Mouse (Mus musculus): Measurements from ENCODE around the gene Alg5.

The Alg5 gene

DNA sequence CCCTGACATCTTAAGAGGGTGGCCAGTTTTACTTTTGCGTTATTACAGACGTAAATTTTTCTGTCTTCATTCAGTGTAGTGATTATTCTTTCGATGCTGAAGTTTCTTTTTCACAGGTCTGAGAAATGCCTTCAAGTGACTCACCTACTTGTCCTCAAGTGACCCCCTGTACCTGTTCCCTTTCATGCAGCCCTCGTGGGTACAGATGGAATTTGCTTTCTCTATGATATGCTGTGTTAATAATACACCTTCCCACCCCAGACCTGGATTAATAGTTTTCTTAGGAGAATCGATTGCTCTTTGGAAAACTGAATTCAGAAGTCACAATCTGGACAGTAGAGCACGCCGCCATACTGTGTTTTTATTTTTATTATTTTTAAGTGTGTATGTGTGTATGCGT is 2.0 kb downstream of the Alg5 start:
- no peak for DNase-seq (ENCODE audit: low read depth, low spot score)

DNA sequence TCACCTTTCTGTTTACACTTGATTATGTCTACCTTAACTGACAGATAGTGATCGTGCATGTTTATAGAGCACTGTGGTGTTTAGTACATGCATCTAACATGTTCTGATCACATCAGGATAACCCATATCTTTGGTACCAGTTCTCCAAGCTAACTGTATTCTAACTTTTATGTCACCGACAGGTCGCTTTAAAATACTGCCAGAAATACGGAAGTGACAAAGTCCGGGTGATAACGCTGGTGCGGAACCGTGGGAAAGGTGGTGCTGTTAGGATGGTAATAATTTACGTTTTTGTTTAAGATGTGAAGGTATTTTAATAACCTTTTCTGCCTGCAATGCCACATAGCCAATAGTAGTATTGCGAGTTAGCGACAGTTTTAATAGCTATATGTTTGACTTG is 6.6 kb downstream of the Alg5 start:
- no peak for DNase-seq (ENCODE audit: low read depth, low spot score)

DNA sequence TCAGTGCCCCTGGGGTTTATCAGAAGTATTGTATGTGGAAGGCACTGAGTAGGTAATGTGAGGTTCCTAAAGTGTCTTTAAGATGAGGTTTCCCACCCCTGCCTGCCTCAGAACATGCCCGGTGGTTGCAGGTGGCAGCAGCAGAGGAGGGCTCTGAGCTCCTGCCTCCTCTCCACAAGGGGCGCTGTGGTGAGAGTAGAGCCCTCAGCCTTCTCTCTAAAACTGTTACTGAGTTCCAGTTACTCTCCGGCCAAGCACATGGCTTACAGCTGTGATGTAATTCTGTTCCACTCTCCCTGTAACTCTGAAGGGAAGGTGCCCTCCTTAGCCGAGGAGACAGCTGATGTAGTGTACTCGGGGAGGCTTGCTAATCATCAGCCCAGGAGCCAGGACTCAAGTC is 10.5 kb downstream of the Alg5 start:
- peak; percentile 86 for DNase-seq (ENCODE audit: low read depth, low spot score)

DNA sequence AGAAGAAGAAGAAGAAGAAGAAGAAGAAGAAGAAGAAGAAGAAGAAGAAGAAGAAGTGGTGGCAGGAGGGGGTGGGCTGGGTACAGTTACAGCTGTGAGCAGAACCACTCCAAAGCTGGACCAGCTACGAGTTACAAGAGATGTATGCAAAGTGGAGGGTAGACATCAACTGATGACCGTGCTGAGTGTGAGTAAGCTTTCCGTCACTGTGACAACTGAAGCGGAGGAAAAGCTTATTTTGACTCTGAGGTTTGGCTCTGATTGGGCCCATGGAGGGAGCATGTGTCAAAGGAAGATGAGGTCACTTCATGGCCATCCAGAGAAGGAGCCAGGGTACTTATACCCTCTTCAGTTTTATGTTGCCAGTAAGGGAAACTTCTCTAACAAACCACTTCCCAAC is 18.1 kb downstream of the Alg5 start:
- no peak for DNase-seq (ENCODE audit: low read depth, low spot score)

DNA sequence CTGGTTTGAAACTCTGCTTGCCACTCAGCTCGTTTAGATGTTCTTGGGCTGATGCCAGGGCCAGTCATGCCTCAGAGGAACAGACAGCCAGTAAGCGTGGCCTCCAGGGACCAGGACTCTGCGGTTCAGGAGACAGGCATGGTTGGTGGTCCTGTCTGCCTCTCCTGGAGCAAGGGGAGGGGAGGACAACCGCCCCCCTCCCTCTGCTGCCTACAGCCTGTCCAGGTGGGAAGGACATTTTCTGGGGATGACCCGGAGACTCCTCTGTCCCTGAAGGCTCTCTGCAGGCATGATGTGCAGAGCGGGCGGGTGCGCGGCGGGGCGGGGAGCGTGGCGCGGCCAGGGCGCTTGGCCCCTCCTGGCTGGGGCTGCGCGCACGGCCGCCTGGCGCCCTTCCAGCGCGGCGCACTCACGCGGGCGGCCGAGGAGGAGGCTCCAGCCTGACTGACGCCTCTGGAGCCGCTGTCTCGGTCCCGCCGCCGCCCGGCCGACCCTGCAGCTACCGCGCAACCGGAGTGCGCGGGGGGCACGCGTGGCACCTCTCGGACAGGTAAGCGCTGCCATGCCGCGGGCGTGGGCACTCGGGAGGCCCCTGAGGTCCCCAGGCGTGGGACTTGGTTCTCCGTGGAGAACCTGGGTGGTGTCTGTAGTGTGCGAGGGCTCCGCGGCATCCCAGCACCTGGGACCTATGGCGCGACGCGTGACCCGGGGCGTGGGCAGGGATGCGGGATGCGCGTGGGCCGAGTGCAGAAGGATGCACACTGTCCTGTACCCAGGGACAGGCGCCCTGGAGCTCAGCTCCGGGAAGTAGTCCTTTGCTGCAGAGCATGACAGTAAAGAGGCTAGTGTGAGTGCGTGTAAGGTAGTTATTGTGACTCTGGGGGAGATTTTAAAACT is 20.1 kb downstream of the Alg5 start, which contains the start of gene Smad9:
Smad9 (plus strand) TSS at position 438 of the 897 bp plus-strand sequence.
- DNase-seq (ENCODE audit: low read depth, low spot score): peak; percentile 50

DNA sequence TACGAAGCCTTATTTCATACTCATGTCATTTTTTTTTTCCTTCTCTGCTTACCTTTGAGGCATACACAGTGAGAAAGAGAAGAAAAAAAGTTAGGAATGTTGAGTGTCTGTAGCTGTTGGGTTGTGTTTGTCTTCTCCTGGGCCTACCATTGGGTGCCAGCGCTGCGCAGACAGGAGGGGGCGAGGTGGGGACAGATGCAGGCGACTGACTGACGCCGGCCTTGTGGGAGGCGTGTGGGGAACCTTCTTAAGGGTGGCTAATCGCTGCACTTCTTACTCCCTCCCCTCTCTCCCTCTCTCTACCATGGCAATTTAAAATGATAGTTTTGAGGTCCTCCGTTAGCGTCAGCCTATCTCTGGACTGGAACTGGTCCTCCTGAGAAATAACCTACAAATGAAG is 20.7 kb downstream of the Alg5 start:
- no peak for DNase-seq (ENCODE audit: low read depth, low spot score)

DNA sequence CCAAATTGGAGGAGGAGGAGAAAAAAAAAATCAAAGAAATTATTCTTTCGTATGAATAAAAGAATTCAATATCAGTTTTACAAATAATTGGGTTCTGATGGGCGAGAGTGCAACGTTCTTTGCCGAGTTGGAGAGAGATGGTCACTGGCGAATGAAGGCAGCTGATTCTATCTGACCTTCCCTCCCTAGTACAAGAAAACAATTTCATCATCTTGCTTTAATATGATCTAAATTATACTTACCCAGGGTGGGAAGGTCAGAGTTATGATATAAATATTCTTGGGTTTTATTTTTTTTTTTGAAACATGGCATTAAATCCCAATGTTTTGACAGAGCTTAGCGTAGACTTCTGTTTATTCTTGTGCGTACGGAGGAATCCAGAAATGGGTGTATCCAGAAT is 22.1 kb downstream of the Alg5 start:
- no peak for DNase-seq (ENCODE audit: low read depth, low spot score)

DNA sequence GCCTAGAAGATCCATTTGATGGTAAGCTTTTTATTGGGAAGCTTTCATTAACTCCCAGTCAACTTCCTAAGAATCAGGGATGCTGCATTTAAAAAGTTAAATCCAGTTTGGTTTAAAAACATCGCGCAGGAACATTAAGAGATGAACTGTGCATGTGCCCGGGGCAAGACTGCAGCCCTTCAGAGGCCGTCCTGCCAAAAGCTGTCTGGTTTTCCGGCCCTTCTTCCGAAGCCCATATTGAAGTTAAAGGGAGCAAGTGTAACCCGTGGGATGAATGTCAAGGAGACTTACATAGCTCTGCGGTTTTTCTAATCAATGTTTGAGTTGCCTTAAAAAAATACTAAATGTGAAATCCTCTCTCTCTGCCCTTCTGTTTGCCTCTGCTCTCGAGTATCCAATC is 23.9 kb downstream of the Alg5 start:
- no peak for DNase-seq (ENCODE audit: low read depth, low spot score)

DNA sequence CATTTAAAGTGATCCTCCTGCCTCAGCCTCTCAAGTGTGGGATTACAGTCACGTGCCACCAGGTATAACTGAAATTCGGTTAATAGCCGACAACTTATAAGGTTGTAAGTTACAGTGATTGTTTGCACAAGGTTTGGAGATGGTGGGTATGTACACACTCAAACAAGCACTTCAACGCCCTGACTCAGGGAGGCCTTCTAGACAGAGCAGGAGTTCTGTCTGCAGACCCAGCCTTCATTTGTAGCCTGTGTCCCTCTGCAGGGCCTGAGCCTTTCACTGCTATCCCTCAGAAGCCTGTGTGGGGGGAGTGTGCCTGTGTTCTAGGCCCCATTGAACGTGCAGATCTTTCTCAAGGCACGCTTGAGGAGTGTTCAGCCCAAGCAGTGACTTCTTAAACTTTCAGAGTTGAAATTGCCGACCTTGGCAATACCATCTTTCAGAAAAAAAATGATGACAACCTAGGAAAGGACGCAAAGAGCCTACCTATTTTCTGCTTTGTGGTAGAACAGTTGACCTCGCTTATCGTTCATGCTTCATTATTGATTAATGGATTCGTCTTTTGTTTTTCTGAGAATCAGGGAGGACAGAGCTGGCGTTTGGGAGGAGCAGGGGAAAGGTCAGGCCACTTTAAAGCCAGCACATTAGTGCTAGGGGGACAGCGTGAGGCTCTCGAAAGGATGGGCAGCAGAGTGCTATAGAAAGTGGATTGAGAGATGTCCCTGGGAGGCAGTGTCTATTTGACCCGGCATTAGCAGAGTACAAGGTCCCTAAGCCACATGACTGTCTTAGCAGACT is 25.2 kb downstream of the Alg5 start:
- DNase-seq (ENCODE audit: low read depth, low spot score): no peak

DNA sequence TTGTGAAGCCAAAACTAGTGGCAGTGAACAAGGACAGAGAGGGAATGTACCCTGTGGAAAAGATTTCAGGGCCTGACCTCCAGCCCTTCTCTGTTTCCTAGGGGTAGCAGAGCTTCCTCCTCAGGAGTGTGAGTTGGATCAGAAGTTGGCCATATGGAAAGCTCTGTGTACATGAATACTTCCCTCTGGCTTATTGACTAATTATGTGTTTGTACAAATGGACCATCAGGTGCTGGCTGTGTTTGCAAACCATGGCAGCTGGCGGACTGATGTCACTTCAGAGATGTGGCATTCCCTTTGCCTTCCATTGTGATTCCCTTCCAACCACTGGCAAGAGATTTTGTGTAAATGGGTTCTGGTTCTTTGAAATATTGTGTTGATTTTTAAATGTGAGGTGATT is 25.9 kb downstream of the Alg5 start:
- DNase-seq (ENCODE audit: low read depth, low spot score): no peak

DNA sequence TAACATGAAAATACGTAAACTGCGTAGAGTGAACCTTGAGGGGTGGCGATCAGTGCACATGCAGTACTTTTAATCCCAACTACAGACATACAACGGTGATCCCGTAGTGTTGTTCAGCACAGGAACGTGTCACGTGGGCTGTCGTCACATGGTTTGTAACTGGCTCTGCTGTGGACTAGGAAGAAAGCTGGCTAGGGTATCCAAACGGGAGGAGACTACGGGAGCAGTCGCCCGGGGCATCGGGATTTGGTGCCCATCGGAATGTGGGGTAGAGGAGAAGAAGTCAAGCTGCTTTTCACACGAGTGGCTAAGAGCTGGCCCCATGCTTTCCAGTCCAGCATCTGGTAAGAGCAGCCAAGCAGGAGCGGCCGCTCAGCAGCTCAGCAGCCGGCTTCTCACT is 29.1 kb downstream of the Alg5 start:
- peak; percentile 62 for DNase-seq (ENCODE audit: low read depth, low spot score)

DNA sequence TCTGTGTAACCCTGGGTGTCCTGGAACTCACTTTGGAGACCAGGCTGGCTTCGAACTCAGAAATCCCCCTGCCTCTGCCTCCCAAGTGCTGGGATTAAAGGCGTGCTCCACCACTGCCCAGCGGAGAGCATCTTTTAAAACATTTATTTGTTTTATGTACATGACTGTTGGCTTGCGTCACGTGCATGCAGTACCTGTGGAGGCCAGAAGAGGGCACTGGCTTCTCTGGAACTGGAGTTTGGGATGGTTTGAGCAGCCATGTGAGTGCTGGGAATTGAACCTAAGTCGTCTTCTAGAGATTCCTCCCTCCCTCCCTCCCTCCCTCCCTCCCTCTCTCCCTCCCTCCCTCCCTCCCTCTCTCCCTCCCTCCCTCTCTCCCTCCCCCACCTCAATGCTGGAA is 30.2 kb downstream of the Alg5 start:
- peak; percentile 88 for DNase-seq (ENCODE audit: low read depth, low spot score)

DNA sequence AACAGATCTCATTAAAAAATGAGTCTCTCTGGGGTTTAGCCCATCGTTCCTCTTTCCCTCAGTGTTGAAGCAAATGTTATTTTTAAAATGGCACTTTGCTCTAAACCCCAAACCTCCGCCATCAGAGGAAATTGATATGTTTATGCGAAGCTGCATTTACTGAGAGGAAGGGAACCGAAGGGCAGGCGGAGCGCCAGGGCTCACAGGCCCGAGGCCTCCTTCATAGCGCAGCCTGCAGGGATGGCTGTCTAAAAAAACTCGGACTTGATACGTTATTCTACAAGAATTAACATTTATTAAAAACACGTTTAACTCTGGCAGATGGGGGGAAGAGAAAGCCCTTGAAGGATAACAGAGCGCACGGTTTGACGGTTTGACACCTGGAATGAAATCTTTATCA is 30.7 kb downstream of the Alg5 start:
- DNase-seq (ENCODE audit: low read depth, low spot score): no peak

DNA sequence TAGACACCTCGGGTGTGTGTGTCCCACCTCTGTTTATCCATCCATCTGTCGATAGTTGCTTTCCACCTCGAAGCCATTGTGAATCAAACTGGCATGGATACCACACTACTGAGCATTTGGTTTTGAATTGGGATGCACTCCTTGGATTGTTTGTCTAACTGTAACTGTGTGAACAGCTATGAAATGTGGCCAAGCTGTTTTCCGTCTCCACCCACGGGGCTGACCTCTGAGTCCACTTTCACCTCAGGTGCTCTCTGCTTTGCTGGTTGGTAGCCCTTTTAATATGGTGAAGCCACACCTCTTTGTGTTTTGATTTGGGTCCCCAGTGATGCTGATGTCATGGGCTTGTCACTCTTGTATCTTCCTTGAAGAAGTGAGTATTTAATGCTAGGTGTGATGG is 31.5 kb downstream of the Alg5 start:
- DNase-seq (ENCODE audit: low read depth, low spot score): no peak

DNA sequence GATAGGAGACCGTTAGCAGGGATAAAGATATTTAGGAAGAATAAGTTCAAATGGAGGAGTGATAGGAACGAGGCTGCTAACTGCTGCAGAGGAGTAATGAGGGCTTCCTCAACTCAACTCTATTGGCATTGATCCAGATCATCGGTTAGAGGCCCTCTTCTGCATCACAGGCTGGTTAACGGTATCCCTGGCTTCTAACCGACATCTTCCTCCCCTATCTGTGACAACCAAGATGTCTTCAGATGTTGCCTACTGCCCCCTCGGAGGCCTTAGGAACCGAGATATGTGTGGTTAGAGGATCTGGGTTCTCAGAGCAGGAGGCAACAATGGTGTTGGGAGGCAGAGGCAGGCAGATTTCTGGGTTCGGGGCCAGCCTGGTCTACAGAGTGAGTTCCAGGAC is 33.3 kb downstream of the Alg5 start:
- DNase-seq (ENCODE audit: low read depth, low spot score): no peak

DNA sequence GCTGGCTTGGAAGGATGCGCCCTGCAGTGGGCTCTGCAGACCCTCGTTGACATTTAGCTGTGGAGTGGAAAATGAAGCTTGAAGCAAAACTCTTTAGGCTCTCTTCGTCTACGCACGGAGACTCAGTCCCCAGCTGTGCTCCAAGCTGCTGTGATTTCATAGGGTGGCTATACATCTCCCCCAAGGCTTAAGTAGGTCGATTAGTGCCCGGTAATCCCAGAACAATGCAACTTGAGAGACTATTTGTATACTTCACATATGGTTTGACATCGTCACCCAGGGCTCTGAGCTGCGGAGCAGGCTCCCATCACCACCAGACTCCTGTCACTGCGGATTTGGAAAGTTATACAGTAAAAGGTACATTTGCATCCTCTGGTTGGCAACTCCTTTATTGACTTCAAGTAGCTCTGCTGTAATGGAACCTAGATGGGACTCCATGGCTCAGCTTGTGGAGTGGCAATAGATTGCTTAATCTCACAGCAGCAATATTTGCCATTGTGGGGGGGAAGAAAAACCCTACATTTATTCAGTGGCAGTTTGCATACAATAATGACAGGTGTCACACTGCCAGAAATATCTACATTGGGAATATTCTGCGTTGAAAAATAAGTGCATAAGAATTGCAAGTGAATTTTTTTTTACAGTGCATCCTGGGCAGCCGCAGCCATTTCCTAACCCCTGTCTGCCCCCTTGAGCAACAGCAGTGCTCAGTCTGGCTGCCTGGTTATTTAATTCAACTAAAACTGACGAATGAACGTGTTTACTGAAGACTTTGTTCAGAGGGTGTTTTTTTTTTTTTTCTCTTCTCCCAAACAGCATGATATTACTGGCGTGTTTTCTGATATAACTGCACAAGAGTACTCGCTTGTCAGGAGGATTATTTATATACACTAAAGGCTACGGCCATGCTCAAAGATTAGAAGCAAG is 34.3 kb downstream of the Alg5 start:
- no peak for DNase-seq (ENCODE audit: low read depth, low spot score)

DNA sequence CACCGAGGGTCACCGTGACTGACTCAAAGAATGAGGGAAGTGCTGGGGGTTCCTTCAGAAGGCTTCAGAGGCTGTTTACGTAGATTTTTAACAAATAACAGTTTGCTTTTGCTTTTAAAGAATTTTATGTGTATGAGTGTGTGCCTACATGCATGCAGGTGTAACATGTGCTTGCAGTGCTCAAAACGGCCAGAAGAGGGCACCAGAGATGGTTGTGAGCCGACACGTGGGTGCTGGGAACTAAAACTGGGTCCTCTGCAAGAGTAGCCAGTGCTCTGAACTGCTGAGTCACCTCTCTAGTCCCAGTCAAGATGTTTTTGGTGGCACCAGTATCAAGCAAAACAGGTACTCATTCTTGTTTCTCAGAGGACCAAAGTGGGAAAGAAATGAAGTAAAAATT is 38.3 kb downstream of the Alg5 start:
- DNase-seq (ENCODE audit: low read depth, low spot score): peak; percentile 80

DNA sequence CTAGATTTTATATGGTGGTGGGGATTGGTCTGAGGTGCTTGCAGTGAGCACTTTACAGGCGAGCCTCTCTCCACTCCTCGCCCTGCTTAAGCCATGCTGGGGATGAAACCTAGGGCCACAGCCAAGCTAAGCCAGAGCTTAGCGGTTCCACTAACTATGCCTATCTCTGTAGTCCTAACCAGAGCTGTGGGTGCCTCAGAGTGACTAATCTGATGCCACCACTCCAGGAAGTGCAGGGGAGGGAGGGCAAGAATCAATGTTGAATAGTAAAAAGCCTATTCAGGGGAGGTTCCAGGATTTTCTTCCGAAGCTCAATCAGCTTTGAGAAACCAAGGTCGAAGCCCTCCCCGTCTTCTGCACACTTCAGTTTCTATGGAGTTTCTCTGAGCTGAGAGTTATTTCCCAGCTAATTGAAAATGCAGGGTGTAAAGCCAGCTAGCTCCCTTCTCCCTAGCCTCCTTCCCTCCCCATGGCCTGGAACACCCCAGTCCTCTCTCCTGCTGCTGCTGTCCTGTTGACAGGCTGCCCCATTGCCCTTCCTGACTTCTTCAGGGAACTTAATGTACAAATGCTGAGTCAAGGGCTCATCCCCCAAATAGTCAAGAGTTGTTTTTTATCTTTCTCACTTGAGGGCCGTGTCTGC is 40.8 kb downstream of the Alg5 start:
- DNase-seq (ENCODE audit: low read depth, low spot score): no peak

DNA sequence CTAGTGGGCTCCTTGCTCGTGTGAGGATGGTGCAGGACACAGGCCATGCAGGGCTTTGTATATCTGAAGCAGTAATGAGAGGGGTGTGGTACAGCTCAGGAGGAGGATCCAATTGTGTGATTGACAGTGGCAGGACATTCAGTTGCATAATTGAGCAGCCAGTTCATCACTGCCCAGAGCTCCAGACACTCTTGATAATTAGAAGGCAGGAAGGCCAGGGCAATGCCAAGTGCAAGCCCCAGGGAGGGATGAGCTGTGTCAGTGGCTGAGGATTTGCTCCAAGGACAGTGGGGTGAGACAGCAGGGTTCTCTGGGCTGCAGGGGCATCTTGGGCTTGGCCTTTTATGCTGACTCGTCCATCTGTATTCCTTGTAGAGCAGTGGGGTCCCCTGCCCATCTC is 55.3 kb downstream of the Alg5 start:
- DNase-seq (ENCODE audit: low read depth, low spot score): no peak

DNA sequence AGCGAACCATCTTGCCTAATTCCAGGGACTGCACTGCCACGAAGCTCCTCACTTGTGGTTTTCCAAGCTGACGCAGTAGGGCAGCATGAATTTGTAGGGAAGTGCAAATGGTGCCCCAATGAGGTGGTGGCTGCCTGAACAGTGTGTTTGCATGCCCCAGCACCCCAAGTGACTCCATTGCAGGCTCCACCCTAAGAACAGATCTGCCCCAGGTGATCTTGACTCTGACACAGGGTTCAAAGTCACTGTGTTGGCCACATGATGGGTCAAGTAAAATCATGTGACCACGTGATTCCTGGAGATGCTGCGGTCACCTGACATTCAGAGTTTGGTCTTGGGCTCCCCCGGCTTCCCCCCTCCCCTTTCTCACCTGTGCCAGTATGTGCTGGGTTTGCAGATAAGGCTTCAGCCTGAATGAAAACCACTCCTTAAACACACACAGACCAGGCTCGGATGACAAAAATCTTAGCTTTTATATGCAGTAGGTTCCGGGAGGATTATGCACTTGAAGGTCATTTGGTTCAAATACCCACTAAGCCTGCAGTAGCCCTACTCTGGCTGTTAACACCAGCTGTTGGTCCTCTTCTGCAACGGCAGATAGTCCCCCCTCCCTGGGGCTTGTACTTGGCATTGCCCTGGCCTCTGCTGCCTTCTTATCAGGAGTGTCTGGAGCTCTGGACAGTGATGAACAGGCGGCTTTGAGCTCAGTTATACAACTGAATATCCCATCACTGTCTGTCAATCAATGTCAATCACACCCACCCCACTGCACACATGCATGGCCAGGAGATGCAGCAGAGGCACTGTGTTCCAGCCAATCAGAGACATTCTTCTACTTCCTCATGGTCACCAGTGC is 56.7 kb downstream of the Alg5 start:
- DNase-seq (ENCODE audit: low read depth, low spot score): no peak
